Mouse (Mus musculus) adrenal gland, postnatal 14 days (tissue): ENCODE measurements around the gene Mcm3ap. TPM values are rescaled to one million over a fixed set of nuclear protein-coding genes. Genes with fewer than 3 reads are reported as not detected.

Source experiments
- DNase-seq: peaks from one replicate; pipeline ENCODE4 v3.0.0; 2021; ENCODE audit warnings: mixed read lengths
- long read RNA-seq, 2 experiments: library from polyadenylated mRNA; stranded (forward); transcript quantifications; one replicate each; pipeline ENCODE4 v2.0.0; 2021
- total RNA-seq: library from RNA; stranded (reverse); gene quantifications from 2 replicates; pipeline ENCODE4 v1.2.3, GENCODE M21; 2021

Mcm3ap gene
- 27.2 and 34.4 TPM in 2 replicates for total RNA-seq
- long read RNA-seq, experiment 1, full-length matches to known transcripts, result 7 of 19 reads
- long read RNA-seq, experiment 1, partial matches to known transcripts, result 11 of 19 reads
- long read RNA-seq, experiment 1, other reads (novel, unspliced or antisense), result 1 of 19 reads
- long read RNA-seq, experiment 2, full-length matches to known transcripts, result 5 of 12 reads
- long read RNA-seq, experiment 2, partial matches to known transcripts, result 6 of 12 reads
- long read RNA-seq, experiment 2, other reads (novel, unspliced or antisense), result 1 of 12 reads

DNA sequence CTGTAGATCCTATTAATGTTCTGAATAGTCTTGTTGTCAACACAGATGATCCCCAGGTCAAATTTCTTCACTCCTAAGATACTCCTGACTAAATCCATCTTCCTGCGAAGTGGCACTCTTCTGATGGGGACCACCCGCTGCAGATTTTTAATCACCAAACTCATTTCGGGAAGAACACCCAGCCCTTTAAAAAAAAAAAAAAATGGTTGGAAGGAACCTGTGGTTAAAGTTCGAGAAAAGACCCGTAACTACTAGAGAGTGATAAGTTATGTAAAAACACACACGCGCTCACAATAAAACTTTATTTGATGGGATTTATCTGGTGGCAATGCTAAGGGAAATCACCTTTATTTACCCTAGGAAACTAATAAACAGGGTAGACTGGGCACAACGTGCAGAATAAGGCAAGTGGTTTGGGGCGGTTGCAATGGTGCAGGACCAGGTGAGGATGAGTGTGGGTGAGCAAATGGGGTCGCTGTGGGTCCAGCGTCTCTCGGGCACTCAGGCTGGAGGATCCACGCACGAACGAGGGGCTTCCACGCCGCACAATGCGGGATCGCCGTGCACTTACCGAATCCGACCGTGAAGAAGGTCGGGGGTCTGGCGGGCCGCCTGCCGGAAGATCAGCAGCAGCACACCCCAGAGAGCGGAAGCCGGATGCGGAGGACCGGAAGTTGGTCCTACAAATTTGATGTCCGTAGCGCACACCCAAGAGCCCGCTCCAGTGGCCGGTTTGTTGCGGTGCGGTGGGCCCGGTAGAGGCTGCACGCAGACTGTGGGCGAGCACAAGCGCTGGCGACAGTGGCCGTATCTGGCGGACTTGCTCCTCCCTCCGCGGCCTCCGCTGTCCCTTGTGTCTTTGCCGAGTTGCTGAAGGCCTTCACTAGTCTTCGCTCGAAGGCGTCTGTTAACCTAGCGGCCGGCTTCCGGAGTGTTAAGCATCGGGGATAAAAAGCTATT is at the start of gene Mcm3ap, which contains the start of gene Ybey:
Gene Mcm3ap (plus strand): TSS at position 725 of the 960 bp plus-strand sequence.
Gene Ybey (minus strand): TSS at position 912 of the 960 bp plus-strand sequence.
- DNase-seq, result peak; percentile 93

DNA sequence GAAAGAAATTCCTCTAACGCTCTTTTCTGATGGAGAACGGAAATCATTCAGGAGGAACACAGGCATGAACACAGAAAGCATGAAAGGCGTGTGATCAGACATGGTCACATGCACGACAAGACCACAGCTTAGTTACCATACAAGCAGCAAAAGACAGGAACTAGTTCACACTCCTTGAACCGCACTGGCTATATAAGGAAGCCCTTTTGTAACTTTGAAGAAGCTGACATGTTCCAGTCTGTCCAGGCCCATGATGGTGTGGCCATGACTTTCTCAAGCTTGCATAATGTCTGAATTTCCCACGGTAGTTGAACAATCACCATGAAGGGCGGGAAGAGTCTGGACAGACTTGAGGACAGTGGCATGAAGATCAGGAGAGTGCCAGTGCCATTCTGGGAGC is 43.1 kb upstream of the Mcm3ap start:
- DNase-seq, result no peak

DNA sequence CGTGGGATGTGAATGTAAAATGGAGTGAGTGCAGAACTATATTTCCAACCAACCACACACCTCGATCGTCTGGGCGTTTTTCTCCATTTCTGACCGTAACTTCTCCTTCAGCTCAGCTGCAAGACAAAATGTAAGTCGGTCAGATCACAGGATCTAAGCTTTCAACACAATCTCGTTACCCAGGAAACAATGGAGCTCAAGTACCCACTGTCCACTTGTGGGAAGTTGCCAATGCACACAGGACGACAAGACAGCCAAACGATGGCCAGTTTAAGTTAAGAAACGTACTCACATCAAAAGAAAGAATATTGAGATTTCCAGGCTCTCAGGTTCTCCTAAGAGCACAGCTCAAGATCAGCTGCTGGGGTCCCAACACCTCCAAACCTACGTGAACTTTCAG is 34.8 kb upstream of the Mcm3ap start:
- DNase-seq, result no peak

DNA sequence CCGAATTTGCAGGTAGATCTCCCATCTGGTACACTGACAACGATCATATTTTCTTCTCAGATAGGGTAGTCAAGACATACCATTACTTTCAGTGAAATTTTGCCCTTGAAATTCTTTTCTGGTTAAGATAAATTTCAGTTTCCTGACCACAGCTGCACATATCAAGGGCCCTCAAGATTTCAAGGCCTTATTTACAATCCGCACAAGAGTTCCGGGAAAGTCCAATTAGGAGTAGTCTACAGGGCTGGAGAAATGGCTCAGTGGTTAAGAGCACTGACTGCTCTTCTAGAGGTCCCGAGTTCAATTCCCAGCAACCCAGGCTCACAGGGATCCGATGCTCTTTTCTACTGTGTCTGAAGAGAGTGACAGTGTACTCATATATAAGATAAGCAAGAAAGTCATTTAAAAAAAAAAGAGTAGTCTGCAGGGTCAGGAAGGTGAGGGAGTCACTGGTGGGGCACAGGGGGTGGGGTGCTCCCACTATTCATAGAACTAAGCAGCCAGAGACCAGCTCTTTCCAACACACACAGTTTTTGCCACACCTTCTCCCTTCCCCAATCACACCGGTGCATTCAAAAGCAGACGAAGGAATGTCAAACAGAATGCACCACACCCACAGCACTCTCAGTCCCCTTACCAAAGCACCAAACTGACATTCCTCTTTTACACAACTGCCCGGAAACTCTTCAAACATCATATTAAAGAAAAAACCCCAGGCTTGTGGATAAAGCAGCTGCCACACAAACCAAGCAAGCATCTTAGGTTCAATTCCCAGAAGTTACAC is 29.4 kb upstream of the Mcm3ap start:
- no peak for DNase-seq

DNA sequence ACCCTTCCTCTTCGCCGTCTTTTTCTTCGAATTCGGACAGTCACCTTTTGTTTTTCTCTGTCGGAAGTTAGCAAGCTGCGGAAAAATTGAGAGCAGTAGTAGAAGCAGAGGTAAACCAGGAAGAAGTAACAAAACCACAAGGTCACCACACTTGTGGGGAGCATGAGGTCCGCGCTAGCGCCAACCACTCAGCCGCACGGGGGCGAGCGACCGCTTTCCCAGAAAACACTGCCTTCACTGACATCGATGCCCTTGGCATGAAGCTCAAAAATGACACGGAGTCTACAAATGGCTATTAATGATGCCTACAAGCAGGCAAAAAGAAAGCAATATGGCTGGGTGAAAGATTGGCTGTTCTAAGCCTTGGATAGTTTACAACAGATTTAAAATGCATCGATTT is 28.4 kb upstream of the Mcm3ap start, which contains the start of gene AC141477.1:
Gene AC141477.1 (minus strand): TSS at position 164 of the 400 bp plus-strand sequence.
- DNase-seq, result no peak

DNA sequence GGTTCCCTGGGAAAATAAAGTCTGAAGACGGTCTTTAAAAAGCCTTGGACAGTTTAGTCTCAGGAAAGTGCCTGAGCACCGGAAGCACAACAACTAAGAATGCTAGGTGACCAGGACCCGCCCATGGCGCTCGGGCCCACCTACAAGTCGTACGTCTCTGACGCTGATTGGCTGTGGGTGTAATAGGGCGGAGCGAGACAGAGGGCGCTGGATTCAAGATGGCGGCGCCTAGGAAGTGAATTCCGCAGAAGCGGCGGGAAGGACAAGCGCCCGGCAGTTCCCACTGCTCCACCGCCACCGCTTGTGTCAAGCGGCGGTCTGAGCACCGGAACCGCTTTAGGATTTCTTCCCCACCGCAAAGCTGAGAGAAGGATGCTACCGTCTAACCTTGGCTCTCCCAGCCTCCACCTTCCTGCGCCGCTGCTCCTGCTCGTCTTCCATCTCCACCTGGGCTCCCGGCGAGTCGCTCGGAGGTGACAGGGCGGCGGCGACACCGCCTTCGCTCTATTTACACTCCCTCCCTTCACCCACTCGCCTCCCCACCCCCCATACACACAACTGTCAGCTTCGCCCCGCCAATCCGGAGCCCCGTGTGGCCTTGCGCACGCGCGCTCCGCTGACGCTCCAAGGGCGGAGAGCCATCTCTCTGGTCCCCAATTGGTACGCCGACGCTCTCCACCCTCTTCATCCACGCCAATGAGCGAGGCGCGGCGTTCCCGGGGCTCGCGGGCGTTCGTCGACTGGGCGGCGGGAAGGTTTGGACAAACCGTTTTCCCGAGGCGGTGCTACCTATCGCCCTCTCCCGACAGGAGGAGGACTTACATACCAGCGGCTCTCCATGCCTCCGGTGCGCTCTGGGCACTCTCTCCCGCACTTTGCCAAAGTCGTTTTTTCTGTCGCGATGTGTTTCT is 26.3 kb upstream of the Mcm3ap start, which contains the start of gene Pcnt:
Gene Pcnt (minus strand): TSS at position 609 of the 911 bp plus-strand sequence.
- DNase-seq, result peak; percentile 99

DNA sequence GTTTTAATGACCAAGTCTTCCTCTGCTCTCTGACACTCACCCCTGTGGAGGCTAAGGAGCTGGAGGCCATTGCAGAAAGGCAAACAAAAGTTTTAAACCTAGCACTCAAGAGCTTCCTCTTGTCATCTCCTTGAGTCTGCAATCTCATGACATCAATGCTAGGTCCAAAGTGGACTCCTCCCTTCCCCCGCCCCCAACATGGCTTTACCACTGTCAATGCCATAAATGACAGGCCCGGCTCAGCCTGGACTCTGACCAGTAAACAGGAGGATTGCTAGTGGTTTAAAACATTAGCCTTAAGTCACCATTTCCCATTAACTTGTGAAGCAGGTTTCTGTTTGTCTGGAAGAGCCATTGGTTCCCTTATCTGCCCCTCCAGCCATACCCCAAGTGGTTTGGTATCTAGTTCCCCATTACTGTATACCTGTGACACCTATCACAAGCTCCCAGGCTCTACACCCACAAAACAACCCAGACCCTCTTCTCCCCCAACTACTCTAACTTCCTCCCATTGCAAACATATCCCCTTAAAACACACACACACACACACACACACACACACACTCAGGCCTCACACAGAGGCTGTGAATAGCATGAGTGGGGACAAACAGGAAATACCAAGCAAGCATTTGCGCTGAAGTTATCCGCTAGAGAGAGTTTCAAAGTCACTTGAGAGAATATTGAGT is 22.6 kb upstream of the Mcm3ap start:
- no peak for DNase-seq

DNA sequence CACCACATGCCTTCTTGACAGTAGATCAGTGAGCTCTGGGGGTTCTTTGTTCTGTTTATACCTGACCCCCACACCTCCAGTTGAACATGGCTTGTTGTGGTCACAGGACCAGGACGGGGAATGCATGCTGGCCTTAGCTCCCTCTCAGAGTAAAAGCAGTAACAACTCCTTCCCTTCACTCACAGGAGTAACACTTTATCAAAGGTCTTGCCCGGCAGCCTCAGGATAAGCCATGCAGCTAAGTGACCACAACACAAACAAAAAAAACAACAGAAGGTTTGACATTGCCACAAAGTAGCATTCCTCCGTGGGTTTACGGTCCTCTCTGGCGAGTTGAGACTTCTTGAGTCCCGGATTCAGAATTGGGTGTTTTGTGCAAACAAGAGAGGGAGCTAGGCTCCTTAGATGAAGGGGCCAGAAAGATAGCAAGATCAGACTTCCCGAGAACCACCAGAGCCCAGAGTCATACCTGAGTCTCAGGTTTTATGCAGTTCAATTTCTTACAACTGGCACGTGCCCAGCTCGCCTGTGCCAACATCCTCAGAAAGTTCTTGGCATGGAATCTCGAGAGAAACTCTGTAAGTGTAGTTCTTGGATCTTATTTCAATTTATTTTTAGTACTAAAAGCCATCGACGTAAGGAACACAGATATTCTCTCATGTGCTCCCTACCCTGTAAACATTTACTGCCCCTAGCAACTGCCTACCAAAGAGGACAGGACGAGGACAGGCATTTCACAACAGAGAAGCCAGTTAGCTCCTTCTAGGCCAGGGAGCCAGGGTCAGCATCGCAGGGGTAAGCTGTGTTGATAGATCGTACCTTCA is 21.1 kb upstream of the Mcm3ap start:
- no peak for DNase-seq

DNA sequence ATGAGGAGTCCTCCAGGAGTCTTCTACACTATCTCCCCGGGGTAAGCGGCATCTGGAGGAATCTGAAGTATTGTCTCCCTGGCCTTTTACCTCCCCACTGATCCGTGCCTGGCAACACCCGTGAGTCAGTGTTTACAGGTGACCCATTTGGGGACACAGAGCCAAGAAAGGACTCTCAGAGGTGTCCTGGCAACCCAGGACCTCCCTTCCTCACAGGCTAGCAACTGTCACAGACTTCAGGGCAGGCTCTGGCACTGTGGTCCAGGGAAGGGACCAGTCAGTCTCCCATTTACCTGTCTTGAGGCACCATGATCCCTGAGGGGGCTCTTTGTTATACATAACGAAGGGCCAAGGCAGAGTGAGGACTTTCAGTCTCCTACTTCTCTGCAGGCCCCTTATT is 19.9 kb upstream of the Mcm3ap start, which contains the start of gene 2610028H24Rik:
Gene 2610028H24Rik (plus strand): TSS at position 231 of the 400 bp plus-strand sequence.
- DNase-seq, result no peak

DNA sequence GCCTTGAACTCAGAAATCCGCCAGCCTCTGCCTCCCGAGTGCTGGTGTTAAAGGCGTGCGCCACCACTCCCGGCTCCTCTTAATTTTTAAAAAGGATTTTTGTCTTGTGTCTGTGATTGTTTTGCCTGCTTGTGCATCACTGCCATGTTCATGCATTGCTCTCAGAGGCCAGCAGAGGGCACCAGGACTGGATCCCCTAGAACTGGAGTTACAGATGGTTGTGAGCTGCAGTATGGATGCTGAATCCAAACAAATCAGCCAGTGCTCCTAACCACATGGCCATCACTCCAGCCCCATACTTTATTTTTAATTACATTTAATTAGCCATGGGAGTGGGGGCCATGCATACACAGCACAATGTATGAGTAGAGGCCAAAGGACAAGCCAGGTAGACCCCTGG is 13.4 kb upstream of the Mcm3ap start:
- peak; percentile 69 for DNase-seq

DNA sequence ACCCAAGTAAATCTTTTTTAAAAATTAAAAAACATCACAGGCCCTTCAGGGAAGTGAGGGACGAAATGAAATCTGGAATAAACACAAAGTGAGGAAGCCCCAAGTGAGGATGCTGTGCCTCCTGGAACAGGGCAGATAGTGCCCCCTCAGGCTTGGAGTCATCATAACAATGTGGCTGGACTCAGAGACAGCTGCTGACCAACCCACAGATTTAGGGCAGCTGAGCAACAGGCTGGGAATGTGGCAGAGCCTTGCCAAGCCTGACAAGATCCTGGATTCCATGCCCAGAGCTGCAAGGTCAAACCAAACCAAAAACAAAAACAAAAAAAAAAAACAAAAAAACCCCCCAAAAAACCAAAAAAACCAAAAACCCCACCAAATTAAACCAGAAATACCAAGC is 7.5 kb upstream of the Mcm3ap start:
- DNase-seq, result peak; percentile 36

DNA sequence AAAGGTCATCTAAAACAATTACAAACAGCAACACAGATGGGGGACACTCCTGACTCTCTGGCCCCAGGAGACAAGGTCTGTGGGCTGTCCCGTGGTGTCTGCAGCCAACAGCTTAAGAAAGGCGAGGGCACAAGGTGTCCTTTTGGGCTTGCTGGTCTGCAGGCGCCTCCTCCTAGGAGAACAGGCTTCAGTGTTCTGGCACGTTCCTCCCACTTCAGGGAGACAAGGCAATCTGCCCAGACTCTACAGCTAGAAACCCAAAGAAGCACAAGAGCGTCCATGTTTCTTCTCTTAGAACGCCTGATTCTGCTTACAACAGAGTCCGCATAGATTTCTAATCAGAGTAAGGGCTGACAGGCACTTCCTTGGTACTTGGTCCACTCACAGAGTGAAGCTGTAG is 6.4 kb upstream of the Mcm3ap start:
- DNase-seq, result no peak

DNA sequence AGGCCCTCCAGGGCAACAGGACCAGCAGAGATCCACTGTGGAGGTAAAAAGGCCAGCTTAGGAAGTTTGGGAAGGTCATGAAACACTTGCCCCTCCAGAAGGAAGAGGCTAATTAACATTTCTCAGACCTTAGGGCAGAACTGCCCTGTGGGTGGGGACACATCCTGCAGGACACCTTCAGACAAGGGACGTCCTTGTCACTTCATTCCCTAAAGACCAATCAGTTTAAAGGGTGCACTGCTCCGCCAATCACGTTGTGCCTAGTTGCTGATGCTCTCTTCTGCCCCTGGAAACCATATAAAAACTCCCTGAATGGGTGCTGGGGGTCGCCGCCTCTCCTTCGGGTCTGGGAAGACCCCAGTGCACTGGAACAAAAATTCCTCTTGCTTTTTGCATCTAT is 6.0 kb upstream of the Mcm3ap start:
- no peak for DNase-seq

DNA sequence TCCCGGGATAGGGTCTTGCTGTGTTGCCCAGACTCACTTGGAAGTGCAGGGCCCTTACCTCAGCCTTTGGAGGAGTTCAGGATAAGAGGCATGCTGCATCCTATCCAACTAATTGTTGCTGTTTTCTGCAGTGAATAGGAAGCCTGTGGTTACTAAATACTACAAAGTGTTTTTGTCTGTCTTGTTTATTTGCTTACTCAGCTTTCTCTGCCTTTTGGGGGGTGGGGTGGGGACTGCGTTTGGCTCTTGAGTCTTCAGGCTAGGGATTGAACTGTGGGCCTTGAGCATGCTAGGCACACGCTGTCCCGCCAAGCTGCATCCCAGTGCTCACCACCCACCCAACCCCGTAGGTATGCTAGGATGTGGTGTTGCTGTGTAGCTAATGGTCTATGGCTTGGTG is 5.0 kb downstream of the Mcm3ap start:
- DNase-seq, result no peak

DNA sequence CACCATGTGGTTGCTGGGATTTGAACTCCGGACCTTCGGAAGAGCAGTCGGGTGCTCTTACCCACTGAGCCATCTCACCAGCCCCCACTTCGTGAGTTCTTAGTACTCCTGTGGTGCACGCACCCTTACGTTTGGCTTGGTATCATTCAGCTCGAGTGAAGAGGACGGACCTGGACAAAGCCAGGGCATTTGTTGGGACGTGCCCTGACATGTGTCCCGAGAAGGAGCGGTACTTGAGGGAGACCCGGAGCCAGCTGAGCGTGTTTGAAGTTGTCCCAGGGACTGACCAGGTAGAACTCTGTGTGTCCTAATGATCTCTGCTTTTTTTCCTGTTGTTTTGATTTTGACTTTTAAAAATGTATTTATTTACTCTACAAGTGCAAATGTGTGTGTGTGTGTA is 12.1 kb downstream of the Mcm3ap start:
- no peak for DNase-seq

DNA sequence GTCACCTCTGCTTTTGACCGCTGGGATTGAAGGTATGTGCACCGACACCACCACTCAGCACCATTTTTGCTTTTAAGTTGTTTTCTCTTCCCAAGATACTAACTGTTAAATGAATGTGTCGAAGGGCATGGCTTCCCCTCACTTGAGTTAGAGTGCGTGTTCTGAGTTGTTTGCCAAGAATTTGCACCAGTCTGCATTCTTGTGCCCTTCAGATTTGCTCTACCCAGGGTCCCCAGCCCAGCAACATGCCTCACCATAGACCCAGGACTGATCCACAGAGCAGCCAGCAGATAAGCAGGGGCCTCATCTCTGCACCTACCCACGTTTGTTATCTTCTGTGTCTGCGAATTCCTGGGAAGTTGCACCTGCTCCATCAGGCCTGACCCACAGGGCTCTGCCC is 12.8 kb downstream of the Mcm3ap start:
- DNase-seq, result no peak

DNA sequence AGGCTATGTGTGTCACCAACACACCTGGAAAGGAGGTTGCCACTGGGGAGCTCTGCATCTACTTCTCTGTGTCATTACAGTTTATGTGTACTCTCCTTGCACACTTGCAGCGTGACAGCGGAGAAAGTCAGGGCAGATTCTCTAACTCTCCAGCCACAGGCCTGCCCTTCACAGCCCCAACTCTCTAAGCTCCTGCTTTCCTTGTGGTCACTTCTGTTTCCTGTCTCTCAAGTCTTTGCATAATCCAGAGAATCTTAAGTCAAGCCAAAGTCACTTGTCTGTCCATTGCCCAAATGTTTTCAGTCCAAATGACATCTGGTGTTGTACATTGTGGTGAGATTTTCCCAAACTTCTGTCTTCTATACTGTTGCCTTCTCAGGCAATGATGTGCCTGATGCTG is 17.6 kb downstream of the Mcm3ap start:
- no peak for DNase-seq

DNA sequence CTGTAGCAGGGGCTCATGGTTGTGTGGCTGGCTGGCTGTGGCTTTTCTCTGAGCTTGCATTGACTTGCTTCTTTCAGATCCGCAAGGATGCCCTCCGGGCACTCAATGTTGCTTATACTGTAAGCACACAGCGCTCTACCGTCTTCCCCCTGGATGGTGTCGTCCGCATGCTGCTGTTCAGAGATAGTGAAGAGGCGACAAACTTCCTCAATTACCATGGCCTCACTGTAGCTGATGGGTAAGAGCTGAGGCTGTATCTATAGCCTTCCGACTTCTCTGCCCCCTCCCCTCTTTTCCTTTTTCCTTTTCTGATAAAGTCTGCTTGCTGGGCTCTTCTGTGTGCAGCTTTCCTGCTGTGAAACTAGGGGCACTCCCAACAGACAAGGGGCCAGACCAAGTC is 19.5 kb downstream of the Mcm3ap start:
- DNase-seq, result no peak

DNA sequence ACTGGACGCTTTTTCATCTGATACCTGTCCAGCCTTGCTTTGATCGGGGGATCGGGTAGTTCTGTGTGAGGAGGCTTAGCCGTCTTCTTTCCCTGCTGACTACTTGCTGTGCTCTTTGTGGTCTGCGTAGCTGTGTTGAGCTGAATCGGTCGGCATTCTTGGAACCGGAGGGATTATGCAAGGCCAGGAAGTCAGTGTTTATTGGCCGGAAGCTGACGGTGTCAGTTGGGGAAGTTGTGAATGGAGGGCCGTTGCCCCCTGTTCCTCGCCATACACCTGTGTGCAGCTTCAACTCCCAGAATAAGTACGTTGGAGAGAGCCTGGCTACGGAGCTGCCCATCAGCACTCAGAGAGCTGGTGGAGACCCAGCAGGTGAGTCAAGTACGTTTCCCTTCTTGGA is 20.5 kb downstream of the Mcm3ap start:
- DNase-seq, result no peak

DNA sequence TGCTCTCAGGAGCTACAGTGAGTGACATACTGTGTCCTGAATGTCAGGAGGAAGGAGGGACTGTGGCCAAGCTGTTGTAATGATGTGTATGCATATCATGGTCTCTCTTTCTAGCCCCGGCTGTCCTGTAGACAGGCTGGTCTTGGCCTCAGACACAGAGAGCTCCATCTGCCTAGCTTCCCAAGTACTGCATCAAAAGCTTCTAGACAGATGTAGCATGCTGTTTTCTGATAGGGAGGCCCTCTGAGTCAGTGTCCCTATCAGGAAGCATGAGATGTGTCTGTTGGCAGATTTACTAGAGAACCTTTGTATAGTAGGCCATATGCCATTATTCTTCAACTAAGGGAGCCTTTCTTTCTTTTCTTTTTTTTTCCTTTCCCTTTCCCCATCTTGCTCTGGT is 24.8 kb downstream of the Mcm3ap start:
- no peak for DNase-seq
